Mouse (Mus musculus) embryonic facial prominence, embryonic 14.5 days (tissue): ENCODE results near the gene Herc1. TPM values are rescaled to one million over a fixed set of nuclear protein-coding genes. Genes with fewer than 3 reads are reported as not detected.

ENCODE experiments used
- ATAC-seq: fragments of 200-750 bp; cut with Nextera tagmentation; 2 replicates; pipeline ENCODE4 v1.8.0; 2017; ENCODE audit warnings: low read depth, moderate number of reproducible peaks, moderate TSS enrichment
- DNase-seq: peaks from one replicate; pipeline ENCODE4 v3.0.0-alpha.2; 2015; ENCODE audit warnings: low spot score
- H3K27ac ChIP-seq: fragments of 300-500 bp; sonication (generic); replicated peaks from 2 replicates; pipeline ENCODE4 v1.5.1; 2014; ENCODE audit warnings: low read depth, mild to moderate bottlenecking, low read length, moderate library complexity
- H3K27me3 ChIP-seq: fragments of 300-500 bp; sonication (generic); replicated peaks from 2 replicates; pipeline ENCODE4 v1.6.1; 2014; ENCODE audit warnings: low read length; ENCODE audit not compliant: control insufficient read depth, insufficient read depth
- H3K36me3 ChIP-seq: fragments of 300-500 bp; sonication (generic); 2 replicates; pipeline ENCODE4 v1.6.1; 2014; ENCODE audit warnings: low read length, mixed read lengths; ENCODE audit not compliant: control insufficient read depth, insufficient read depth
- H3K4me1 ChIP-seq: fragments of 300-500 bp; sonication (generic); 2 replicates; pipeline ENCODE4 v1.6.1; 2014; ENCODE audit warnings: antibody characterized with exemption, low read length; ENCODE audit not compliant: control insufficient read depth, insufficient read depth
- H3K4me2 ChIP-seq: fragments of 300-500 bp; sonication (generic); 2 replicates; pipeline ENCODE4 v1.6.1; 2014; ENCODE audit warnings: low read depth, mild to moderate bottlenecking, low read length, moderate library complexity, mixed read lengths
- H3K4me3 ChIP-seq: fragments of 300-500 bp; sonication (generic); 2 replicates; pipeline ENCODE4 v1.5.1; 2014; ENCODE audit warnings: low read depth, mild to moderate bottlenecking, low read length
- H3K9ac ChIP-seq: fragments of 300-500 bp; sonication (generic); 2 replicates; pipeline ENCODE4 v1.6.1; 2014; ENCODE audit warnings: low read depth, mild to moderate bottlenecking, low read length, moderate library complexity, mixed read lengths
- H3K9me3 ChIP-seq: fragments of 300-500 bp; sonication (generic); 2 replicates; pipeline ENCODE4 v1.6.1; 2016; ENCODE audit warnings: low read length; ENCODE audit not compliant: control insufficient read depth
- WGBS: fragments of 180-500 bp; shearing (Covaris S2); extraction: QIAGEN DNeasy Blood & Tissue Kit; methylation state at CpG from one replicate; pipeline ENCODE4 v1.1.7; 2014; 5-methylcytosine and 5-hydroxymethylcytosine counted together
- polyA plus RNA-seq: library from polyadenylated mRNA; unstranded; fragments of >200 nt; fragmentation: Nextera tagmentation; extraction: Ambion mirVana; gene quantifications from 2 replicates; pipeline ENCODE4 v1.2.1, GENCODE M21; 2014

The Herc1 gene
- polyA plus RNA-seq, 1 experiment from 2014 or later = 20.0 TPM

- 53% methylated on average over 3 of the region's 3 CpGs for WGBS
- Histone ChIP-seq H3K27me3 (no peaks in the 10 kb centered on the region), H3K9me3 (no peaks in the 10 kb centered on the region), H3K9ac (no peak overlapping the region), H3K36me3 (no peaks in the 10 kb centered on the region), H3K4me2 (no peak overlapping the region), H3K4me3 (no peak overlapping the region), H3K4me1 (no peaks in the 10 kb centered on the region), H3K27ac (no peak overlapping the region)
- DNase-seq (peak; percentile 23), ATAC-seq (no peak)
Measured at GRCm38 (mm10) chr9:66338005-66338782, 12.1 kb upstream of the Herc1 start.

DNA sequence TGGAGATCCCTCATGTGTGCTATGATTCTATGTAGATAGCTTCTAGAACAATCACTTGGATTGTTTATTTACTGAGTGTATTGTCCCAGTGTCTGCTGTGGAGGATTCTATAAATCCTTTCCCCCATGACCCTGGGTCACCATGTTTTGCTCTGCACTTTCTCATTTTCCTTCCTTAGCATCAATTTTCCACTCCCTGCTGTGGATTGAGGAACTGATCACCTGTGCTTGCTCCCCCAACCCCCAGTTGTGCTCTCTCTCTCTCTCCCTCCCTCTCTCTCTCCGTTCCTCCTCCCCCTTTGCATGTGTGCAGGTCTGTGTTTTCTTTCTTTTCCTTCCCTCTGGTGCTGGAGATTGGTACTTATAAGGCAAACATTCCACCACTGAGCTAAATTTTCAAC, 10.5 kb upstream of the Herc1 start:
- H3K4me2 ChIP-seq = no peak overlapping the region
- no peak overlapping the region for H3K4me3 ChIP-seq
- DNase-seq (no peak), ATAC-seq (no peak)
- H3K36me3 ChIP-seq = no peaks in the 10 kb centered on the region
- H3K9ac ChIP-seq = no peak overlapping the region
- no peaks in the 10 kb centered on the region for H3K9me3 ChIP-seq
- no peaks in the 10 kb centered on the region for H3K27me3 ChIP-seq
- H3K4me1 ChIP-seq = no peaks in the 10 kb centered on the region
- WGBS = 56% methylated on average over 1 of the region's 1 CpGs
- H3K27ac ChIP-seq = no peak overlapping the region

GRCm38 (mm10) chr9:66340394-66341094, 9.7 kb upstream of the Herc1 start:
- H3K4me1 ChIP-seq = no peaks in the 10 kb centered on the region
- ATAC-seq = no peak
- H3K27me3 ChIP-seq = no peaks in the 10 kb centered on the region
- no peaks in the 10 kb centered on the region for H3K36me3 ChIP-seq
- no peak overlapping the region for H3K4me3 ChIP-seq
- DNase-seq = no peak
- H3K4me2 ChIP-seq = no peak overlapping the region
- WGBS = 78% methylated on average over 3 of the region's 3 CpGs
- H3K9me3 ChIP-seq = no peaks in the 10 kb centered on the region
- no peak overlapping the region for H3K27ac ChIP-seq
- H3K9ac ChIP-seq = no peak overlapping the region

DNA sequence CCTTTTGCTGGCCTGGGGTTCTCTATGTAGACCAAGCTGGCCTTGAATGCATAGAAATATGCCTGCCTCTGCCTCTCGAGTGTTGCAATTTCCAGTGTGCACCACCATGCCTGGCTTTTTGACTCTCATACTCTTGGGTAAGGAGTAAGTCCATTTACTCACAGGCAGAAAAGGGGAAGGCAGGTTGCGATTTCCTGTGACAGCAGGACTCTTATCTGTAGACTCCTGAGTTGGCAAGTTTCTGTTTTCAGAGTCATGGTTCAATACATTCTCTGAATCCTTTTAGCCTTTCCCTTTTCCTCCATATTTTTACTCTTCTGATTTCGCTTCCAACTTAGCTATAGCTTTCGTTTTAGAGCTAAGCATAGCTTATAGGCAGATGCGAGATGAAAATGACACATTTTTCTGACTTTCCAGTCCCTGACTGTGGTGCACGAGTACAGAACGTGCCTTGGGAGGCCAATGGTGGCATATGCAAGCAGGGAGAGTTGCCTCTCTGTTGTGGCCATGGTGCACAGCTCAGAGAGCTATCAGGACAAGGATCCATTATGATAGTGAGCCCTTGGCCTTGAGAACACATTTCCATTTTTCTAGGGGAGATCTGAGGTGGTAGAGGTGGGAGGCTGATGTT, 2.7 kb upstream of the Herc1 start:
- ATAC-seq = no peak
- H3K27me3 ChIP-seq = no peaks in the 10 kb centered on the region
- WGBS = 86% methylated on average over 7 of the region's 7 CpGs

DNA sequence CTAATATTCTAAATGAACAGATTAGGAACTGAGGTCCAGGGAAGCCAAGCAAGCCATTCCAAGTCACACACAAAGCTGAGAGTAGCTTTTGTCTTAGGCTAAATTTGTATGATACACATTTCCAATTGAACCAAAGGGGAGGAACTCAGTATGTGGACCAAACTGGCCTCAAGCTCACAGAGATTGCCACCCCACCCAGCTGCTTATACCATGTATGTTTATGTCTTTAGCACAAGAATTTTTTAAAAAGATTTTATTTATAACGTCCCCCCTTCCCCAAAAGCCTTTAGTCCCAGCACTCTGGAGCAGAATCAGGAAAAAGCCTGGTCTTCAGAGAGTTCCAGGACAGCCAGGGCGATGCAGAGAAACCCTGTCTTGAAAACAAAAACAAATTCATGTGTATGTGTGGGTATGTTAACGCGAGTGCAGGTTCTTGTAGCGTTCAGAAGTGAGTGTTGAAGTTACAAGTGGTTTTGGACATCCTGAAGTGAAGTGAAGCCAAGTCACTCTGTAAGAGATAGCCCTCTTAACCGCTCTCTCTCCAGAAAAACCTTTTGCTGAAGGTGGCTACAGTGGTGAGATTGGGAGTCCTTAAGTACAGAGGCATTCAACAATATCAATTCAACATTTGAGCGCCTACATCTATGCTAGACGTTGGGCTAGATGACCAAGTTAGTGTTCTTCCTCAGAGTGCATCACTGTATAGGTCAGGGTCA, 948 bp upstream of the Herc1 start:
- Histone ChIP-seq H3K27ac (no peak overlapping the region), H3K4me1 (peaks cover 10% of the 10 kb centered on the region), H3K9ac (peak overlapping the region; percentile 95), H3K9me3 (no peaks in the 10 kb centered on the region), H3K36me3 (no peaks in the 10 kb centered on the region), H3K27me3 (no peaks in the 10 kb centered on the region), H3K4me2 (peak overlapping the region; percentile 81), H3K4me3 (peak overlapping the region; percentile 99)
- no peak; the same call in 1 of the 2 replicates for ATAC-seq
- 36% methylated on average over 8 of the region's 8 CpGs for WGBS
- no peak for DNase-seq

More for the DNA sequence above, 2.7 kb upstream of the Herc1 start:
- Histone ChIP-seq H3K9me3 (no peaks in the 10 kb centered on the region), H3K36me3 (no peaks in the 10 kb centered on the region), H3K4me2 (no peak overlapping the region), H3K4me3 (no peak overlapping the region), H3K9ac (no peak overlapping the region), H3K27ac (no peak overlapping the region), H3K4me1 (peaks cover 10% of the 10 kb centered on the region)
- no peak for DNase-seq

GRCm38 (mm10) chr9:66350788-66351430, 659 bp downstream of the Herc1 start:
- peak; percentile 53 for ATAC-seq
- Histone ChIP-seq H3K4me2 (peak overlapping the region; percentile 77), H3K4me1 (peaks cover 10% of the 10 kb centered on the region)

GRCm38 (mm10) chr9:66352704-66353103, 2.5 kb downstream of the Herc1 start:
- DNase-seq (no peak), ATAC-seq (no peak)
- Histone ChIP-seq H3K4me2 (no peak overlapping the region), H3K9me3 (no peaks in the 10 kb centered on the region), H3K36me3 (no peaks in the 10 kb centered on the region), H3K4me1 (peaks cover 10% of the 10 kb centered on the region), H3K4me3 (no peak overlapping the region), H3K9ac (no peak overlapping the region), H3K27ac (no peak overlapping the region), H3K27me3 (no peaks in the 10 kb centered on the region)
- 80% methylated on average over 2 of the region's 2 CpGs for WGBS

More at GRCm38 (mm10) chr9:66350788-66351430, 659 bp downstream of the Herc1 start:
- no peaks in the 10 kb centered on the region for H3K36me3 ChIP-seq
- peak overlapping the region; percentile 95 for H3K9ac ChIP-seq
- WGBS = 2% methylated on average over 28 of the region's 32 CpGs
- H3K9me3 ChIP-seq = no peaks in the 10 kb centered on the region
- H3K27ac ChIP-seq = peak overlapping the region; percentile 92
- peak overlapping the region; percentile 99 for H3K4me3 ChIP-seq
- no peaks in the 10 kb centered on the region for H3K27me3 ChIP-seq
- peak; percentile 19 for DNase-seq

DNA sequence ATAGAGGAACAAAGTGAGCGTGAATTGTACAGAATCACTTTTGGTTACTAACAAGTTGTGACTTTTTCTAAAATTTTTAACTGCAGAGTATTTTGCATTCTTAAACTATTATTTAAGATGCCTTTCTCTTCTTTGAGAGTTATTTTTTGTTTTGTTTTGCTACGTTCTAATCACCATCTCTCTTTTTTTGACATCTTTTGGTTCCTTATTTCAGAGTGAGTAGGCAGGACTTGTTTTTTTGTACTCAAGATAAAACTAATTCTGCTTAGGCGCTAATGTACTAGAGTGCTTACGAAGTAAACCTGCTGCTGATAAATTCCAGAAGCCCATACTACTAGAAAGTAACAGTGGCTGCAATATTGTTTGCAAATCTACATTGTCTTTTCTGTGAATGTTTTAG, 8.9 kb downstream of the Herc1 start:
- Histone ChIP-seq H3K9me3 (no peaks in the 10 kb centered on the region), H3K36me3 (no peaks in the 10 kb centered on the region), H3K9ac (no peak overlapping the region), H3K27ac (no peak overlapping the region), H3K27me3 (no peaks in the 10 kb centered on the region), H3K4me2 (no peak overlapping the region), H3K4me3 (no peak overlapping the region), H3K4me1 (no peaks in the 10 kb centered on the region)
- no peak for ATAC-seq
- DNase-seq = no peak
- WGBS = 88% methylated on average over 4 of the region's 4 CpGs
